Mouse (Mus musculus): ENCODE data around the gene Ky. TPM values are rescaled to one million over a fixed set of nuclear protein-coding genes. Genes with fewer than 3 reads are reported as not detected.

Gene Ky
- total RNA-seq, 2 experiments from 2014 or later: 97.3 to 101 TPM

DNA sequence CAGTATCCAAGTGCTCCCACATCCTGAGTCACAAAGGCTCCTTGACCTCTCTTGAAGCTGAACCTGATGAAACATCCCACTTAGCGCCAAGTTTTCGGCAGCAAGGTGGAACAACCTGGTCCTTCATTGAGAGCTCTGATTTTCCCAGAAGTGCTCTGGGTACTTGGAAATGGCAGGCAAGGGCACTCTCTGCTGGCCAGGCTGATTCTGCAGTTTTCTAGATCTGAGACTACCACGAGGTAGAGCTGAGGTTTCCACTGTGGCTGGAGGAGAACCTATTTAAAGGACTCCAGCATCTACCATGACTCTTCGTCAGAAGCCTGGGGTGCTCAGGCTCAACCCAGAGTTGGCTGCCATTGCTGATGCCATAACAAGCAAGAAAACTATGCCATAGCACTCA, 8.0 kb downstream of the Ky start:
- peak; percentile 69 for DNase-seq
- Histone ChIP-seq H3K4me3 (peak overlapping the region; percentile 41), H3K27ac (peak overlapping the region; percentile 97)
- intact Hi-C loops (cut with DNase I): loop anchor here (2.0 to 5.0 kb wide), 2 partner anchors 91 to 107 kb away; no protein-coding TSS in a partner anchor
- peak; percentile 63 for TF ChIP-seq CTCF (IDR thresholded peaks at IDR 0.05)

DNA sequence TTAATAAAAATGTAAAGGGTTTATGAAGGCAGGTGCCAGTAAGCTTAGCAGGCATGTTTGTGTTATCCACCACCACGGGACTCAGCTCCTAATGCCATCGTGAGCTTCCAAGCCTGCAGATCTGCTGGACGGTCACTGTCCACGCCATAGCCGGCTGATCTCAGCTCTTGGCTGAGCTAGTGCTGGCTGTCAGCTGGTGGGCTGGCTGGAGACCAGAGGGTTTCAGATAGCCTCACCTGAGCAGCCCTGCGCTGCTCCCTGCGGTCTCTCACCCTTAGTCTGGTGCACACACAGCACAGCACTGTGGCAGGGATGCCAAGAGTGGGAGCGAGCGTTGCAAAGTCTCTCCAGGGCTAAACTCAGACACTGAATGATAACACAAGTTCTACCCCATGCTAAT, 12.9 kb downstream of the Ky start:
- peak overlapping the region; percentile 97 for H3K27ac ChIP-seq
- TF ChIP-seq CTCF (IDR thresholded peaks at IDR 0.05): no peak
- intact Hi-C loops (cut with DNase I): no loop called here
- DNase-seq: peak; percentile 94
- H3K4me3 ChIP-seq: peak overlapping the region; percentile 42

DNA sequence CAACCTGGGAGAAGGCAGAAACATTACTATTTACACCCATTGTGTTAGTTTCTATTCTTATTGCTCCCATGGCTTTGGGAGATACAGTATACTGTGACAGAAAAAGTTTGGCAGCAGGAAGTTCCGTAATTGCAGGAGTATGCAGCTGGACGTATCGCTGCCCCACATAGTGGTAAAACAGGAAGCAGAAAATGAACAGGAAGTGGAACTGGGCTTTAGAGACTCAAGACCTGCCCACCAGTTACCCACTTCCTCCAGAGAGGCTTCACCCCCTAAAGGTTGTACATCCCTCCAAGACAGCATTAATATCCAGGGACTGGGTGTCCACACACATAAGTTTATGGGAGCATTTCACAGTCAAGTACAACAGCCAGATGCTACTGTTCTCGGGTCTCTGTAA, 15.8 kb downstream of the Ky start:
- TF ChIP-seq CTCF (IDR thresholded peaks at IDR 0.05): no peak
- Histone ChIP-seq H3K4me3 (no peak overlapping the region), H3K27ac (peak overlapping the region; percentile 56; the same call in 1 of the 2 replicates)
- intact Hi-C loops (cut with DNase I): no loop called here
- no peak for DNase-seq

DNA sequence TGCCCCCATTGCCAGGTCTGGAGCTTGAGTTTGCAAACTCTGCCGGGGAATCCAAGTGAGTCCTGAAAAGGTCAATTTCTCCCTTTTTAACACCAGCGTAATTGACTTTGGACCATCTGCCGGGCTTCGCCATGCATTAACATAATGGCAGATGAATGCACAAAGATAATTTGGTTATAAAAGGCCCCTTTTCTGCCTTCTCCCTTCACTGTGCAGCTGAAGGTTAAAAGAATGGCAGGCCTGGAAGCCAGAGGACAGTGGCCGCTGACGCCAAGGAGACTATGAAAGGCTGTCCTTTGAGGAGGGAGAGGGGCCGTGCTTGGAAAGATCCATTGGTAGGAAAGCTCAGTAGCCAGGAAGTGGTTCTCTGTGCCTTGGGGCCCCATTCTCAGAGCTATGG, 22.6 kb downstream of the Ky start:
- DNase-seq: no peak
- intact Hi-C loops (cut with DNase I): no loop called here
- Histone ChIP-seq H3K27ac (no peak overlapping the region; the same call in 1 of the 2 replicates), H3K4me3 (no peak overlapping the region)
- TF ChIP-seq CTCF (IDR thresholded peaks at IDR 0.05): no peak

DNA sequence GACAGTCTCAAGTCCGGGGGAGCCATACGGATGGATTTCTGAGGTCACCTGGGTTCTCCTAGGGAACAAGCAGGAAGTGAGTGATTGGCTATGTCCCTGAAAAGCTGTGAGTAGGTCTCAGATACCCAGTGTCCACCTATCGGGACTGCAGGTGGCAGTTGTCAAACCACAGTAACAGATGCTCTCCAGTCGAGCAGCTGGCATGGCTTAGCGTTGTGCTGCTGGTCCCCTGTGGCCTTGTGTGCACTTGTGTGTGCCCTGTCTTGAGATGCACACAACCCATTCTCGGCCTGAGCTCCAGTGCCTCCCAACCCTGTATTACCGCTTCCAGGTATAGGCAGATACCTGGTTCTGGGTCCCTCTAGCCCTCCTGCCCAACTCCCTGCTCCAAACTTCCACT, 23.0 kb downstream of the Ky start:
- H3K27ac ChIP-seq: no peak overlapping the region
- no peak for DNase-seq
- no peak overlapping the region for H3K4me3 ChIP-seq
- intact Hi-C loops (cut with DNase I): no loop called here
- no peak for TF ChIP-seq CTCF (IDR thresholded peaks at IDR 0.05)

- intact Hi-C loops (cut with DNase I): no loop called here
- no peak overlapping the region for H3K4me3 ChIP-seq
- no peak overlapping the region for H3K27ac ChIP-seq
- no peak for DNase-seq
- no peak for TF ChIP-seq CTCF (IDR thresholded peaks at IDR 0.05)
These were observed 23.5 kb downstream of the Ky start for GRCm38 (mm10) chr9:102529008-102529407.

GRCm38 (mm10) chr9:102531051-102531892, 25.7 kb downstream of the Ky start:
- no peak overlapping the region; the same call in 1 of the 2 replicates for H3K27ac ChIP-seq
- intact Hi-C loops (cut with DNase I): no loop called here
- no peak for TF ChIP-seq CTCF (IDR thresholded peaks at IDR 0.05)
- DNase-seq: no peak
- H3K4me3 ChIP-seq: no peak overlapping the region

DNA sequence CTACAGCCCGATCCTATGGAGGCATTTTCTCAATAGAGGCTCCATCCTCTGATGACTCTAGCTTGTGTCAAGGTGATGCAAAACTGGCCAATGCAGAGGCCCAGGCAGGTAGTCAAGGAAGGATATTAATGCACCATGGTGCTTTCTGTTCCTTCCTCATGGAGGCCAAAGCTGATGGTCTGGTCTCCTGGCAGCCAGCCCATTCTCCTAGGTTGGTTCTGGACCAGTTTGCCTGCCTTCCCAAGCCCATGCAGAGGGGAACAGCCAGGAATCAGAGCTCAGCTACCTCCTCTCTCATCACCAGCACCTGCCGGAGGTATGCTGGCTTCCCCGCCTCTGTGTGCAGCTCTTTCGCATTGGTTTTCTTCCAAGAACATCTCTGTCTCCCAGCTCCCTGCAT, 31.4 kb downstream of the Ky start:
- TF ChIP-seq CTCF (IDR thresholded peaks at IDR 0.05): no peak
- intact Hi-C loops (cut with DNase I): no loop called here
- peak; percentile 24 for DNase-seq
- H3K27ac ChIP-seq: no peak overlapping the region
- no peak overlapping the region for H3K4me3 ChIP-seq

DNA sequence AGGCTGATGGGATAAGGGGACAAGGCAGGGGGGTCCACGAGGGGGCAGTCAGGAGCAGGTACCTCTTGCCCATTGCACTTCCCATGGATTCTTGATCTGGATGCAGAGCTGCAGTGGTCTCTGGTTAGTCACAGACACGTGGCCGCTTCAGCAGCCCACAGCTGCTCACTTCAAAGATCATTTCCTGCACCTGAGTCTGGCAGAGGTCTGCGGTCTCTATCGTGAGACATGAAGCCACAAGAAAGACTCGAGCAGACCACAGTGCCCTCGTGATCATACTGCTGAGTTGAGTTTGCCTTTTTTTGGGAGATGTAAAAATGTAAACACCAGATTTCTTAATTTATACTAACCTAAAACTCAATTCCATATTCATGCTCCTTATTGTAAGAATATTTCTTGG, 34.1 kb downstream of the Ky start:
- Histone ChIP-seq H3K4me3 (no peak overlapping the region), H3K27ac (no peak overlapping the region)
- TF ChIP-seq CTCF (IDR thresholded peaks at IDR 0.05): no peak
- DNase-seq: peak; percentile 11
- intact Hi-C loops (cut with DNase I): no loop called here

- Histone ChIP-seq H3K4me3 (no peak overlapping the region), H3K27ac (no peak overlapping the region)
- intact Hi-C loops (cut with DNase I): no loop called here
- no peak for TF ChIP-seq CTCF (IDR thresholded peaks at IDR 0.05)
- DNase-seq: no peak
These were observed 36.1 kb downstream of the Ky start for GRCm38 (mm10) chr9:102541666-102542065.

DNA sequence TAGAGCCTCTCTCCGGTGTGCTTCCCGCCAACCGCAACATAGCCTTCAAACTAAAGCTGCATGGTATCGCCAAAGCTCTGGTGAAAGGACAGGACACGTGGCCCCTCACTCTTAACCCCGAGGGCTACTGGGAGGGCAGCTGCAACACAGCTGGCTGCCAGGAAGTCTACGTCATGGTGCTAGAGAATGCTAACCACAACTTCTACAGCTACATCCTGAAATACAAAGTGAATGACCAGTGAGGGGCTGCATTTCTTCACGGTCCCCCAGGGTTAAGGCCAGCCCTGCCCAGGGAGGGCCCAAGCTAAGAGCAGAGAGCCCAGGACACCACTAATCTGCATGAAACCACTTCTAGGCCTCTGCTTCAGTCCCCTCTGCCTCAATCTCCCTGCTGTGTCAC, 37.0 kb downstream of the Ky start:
- intact Hi-C loops (cut with DNase I): no loop called here
- no peak for TF ChIP-seq CTCF (IDR thresholded peaks at IDR 0.05)
- DNase-seq: no peak
- H3K4me3 ChIP-seq: no peak overlapping the region
- H3K27ac ChIP-seq: no peak overlapping the region

GRCm38 (mm10) chr9:102543761-102544115, 38.2 kb downstream of the Ky start:
- Histone ChIP-seq H3K4me3 (no peak overlapping the region), H3K27ac (no peak overlapping the region)
- TF ChIP-seq CTCF (IDR thresholded peaks at IDR 0.05): no peak
- intact Hi-C loops (cut with DNase I): no loop called here
- DNase-seq: no peak

DNA sequence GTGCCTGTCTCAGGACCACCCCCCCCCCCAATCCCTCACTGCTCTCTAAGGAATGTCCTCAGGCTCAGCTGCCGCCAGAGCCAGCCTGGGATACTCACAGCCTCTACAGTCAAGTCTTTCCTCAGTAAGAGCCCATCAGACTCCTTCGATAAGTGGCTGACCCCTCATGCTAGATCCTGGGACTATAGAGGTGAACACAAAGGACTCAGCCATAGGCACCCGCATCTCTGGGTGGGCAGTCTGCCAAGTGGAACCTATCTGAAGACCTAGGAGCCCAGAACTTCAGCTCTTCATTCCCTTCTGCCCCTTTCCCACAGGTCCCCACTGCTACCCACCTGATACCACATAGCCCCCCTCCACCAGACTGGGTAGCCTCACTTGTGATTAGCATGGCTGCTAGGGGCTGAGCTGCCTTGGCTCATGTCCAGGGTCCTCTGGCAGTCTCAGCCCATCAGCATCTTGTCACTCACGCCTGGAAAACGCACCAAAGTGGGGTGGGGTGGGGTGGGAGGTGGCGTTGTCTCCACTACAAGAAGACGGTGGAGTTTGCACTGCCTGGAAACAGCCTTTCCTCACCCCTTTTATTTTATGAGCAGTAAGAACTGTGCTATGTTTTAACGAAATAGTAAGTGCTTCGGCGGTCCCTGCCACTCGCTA, 38.7 kb downstream of the Ky start:
- TF ChIP-seq CTCF (IDR thresholded peaks at IDR 0.05): no peak
- H3K4me3 ChIP-seq: no peak overlapping the region; the same call in 1 of the 2 replicates
- H3K27ac ChIP-seq: no peak overlapping the region
- DNase-seq: peak; percentile 48
- intact Hi-C loops (cut with DNase I): no loop called here
